Mouse (Mus musculus): ENCODE measurements at regions not wholly inside any gene's neighbourhood (a gene's known extent, or its start where the extent isn't known, plus 50 kb on each side); places are given as distances from the start of the nearest gene placed in this dataset.

GRCm38 (mm10) chr12:39086285-39086684, 307.1 kb downstream of the Etv1 start:
- DNase-seq: no peak

GRCm38 (mm10) chr12:39094638-39095230, 315.6 kb downstream of the Etv1 start:
- DNase-seq: no peak

GRCm38 (mm10) chr12:39123391-39124095, 344.4 kb downstream of the Etv1 start:
- no peak for DNase-seq

GRCm38 (mm10) chr12:39154689-39155088, 375.5 kb downstream of the Etv1 start:
- no peak for DNase-seq

GRCm38 (mm10) chr12:39176958-39177357, 397.8 kb downstream of the Etv1 start:
- DNase-seq: no peak

- DNase-seq: no peak
Measured at GRCm38 (mm10) chr12:39224073-39224472, 444.9 kb downstream of the Etv1 start.

- no peak for DNase-seq
Measured at GRCm38 (mm10) chr12:39256605-39257004, 477.4 kb downstream of the Etv1 start.

GRCm38 (mm10) chr12:39257571-39257970, 478.4 kb downstream of the Etv1 start:
- no peak for DNase-seq

GRCm38 (mm10) chr12:39289676-39290075, 510.5 kb downstream of the Etv1 start:
- DNase-seq: no peak

- no peak for DNase-seq
Measured at GRCm38 (mm10) chr12:39301351-39302212, 522.4 kb downstream of the Etv1 start.

- no peak for DNase-seq
Measured at GRCm38 (mm10) chr12:39302213-39302591, 523.0 kb downstream of the Etv1 start.

- DNase-seq: no peak
Measured at GRCm38 (mm10) chr12:39307746-39308145, 528.6 kb downstream of the Etv1 start.

GRCm38 (mm10) chr12:39309905-39310304, 530.7 kb downstream of the Etv1 start:
- DNase-seq: no peak

- DNase-seq: no peak
Measured at GRCm38 (mm10) chr12:39317229-39317628, 538.0 kb downstream of the Etv1 start.

- DNase-seq: no peak
Measured at GRCm38 (mm10) chr12:39321453-39321852, 542.3 kb downstream of the Etv1 start.

- no peak for DNase-seq
Measured at GRCm38 (mm10) chr12:39326157-39326556, 547.0 kb downstream of the Etv1 start.

GRCm38 (mm10) chr12:39326668-39327299, 547.6 kb downstream of the Etv1 start:
- no peak for DNase-seq

GRCm38 (mm10) chr12:39328377-39328776, 549.2 kb downstream of the Etv1 start:
- no peak for DNase-seq

GRCm38 (mm10) chr12:39339101-39339538, 559.9 kb downstream of the Etv1 start:
- no peak for DNase-seq

- no peak for DNase-seq
Measured at GRCm38 (mm10) chr12:39341751-39342271, 562.6 kb downstream of the Etv1 start.

GRCm38 (mm10) chr12:39342327-39342726, 563.1 kb downstream of the Etv1 start:
- no peak for DNase-seq

- no peak for DNase-seq
Measured at GRCm38 (mm10) chr12:39371480-39372245, 592.5 kb downstream of the Etv1 start.
